Mouse (Mus musculus) kidney, adult 2 months (tissue): ENCODE measurements around the gene Cep63.

Experiments
- CTCF ChIP-seq: fragments of 200-500 bp; conservative IDR thresholded peaks from 2 replicates; pipeline ENCODE4 v1.5.1; 2011; ENCODE audit warnings: low read depth, mild to moderate bottlenecking, control low read depth, low read length, moderate library complexity, mixed read lengths; ENCODE audit not compliant: insufficient read depth, insufficient read length
- POLR2A ChIP-seq: fragments of 200-500 bp; IDR thresholded peaks from one replicate; pipeline ENCODE4 v1.6.1; 2011; ENCODE audit warnings: low read depth, low read length, control low read depth

- no peak for TF ChIP-seq CTCF
- TF ChIP-seq POLR2A = no peak
Measured at GRCm38 (mm10) chr9:102641531-102641930, 15.2 kb upstream of the Cep63 start.
